Mouse (Mus musculus) limb, embryonic 15.5 days (tissue): Measurements from ENCODE around the gene Coch. TPM values are rescaled to one million over a fixed set of nuclear protein-coding genes. Genes with fewer than 3 reads are reported as not detected.

Source experiments
- ATAC-seq: fragments of 200-750 bp; cut with Nextera tagmentation; 2 replicates; pipeline ENCODE4 v1.8.0; 2017; ENCODE audit warnings: low read depth, moderate TSS enrichment; ENCODE audit not compliant: insufficient number of reproducible peaks, low FRiP score, low TSS enrichment
- H3K27ac ChIP-seq: fragments of 300-500 bp; sonication (generic); 2 replicates; pipeline ENCODE4 v1.5.1; 2015; ENCODE audit warnings: moderate library complexity, mild to moderate bottlenecking, inconsistent platforms
- H3K27me3 ChIP-seq: fragments of 300-500 bp; sonication (generic); 2 replicates; pipeline ENCODE4 v1.6.1; 2015; ENCODE audit warnings: inconsistent platforms
- H3K36me3 ChIP-seq: fragments of 300-500 bp; sonication (generic); 2 replicates; pipeline ENCODE4 v1.6.1; 2015; ENCODE audit warnings: inconsistent platforms
- H3K4me1 ChIP-seq: fragments of 300-500 bp; sonication (generic); 2 replicates; pipeline ENCODE4 v1.6.1; 2015; ENCODE audit warnings: inconsistent platforms
- H3K4me2 ChIP-seq: fragments of 300-500 bp; sonication (generic); 2 replicates; pipeline ENCODE4 v1.6.1; 2015; ENCODE audit warnings: mild to moderate bottlenecking, inconsistent platforms
- H3K4me3 ChIP-seq: fragments of 300-500 bp; sonication (generic); 2 replicates; pipeline ENCODE4 v1.5.1; 2015; ENCODE audit warnings: mild to moderate bottlenecking, inconsistent platforms
- H3K9ac ChIP-seq: fragments of 300-500 bp; sonication (generic); 2 replicates; pipeline ENCODE4 v1.6.1; 2015; ENCODE audit warnings: inconsistent platforms
- H3K9me3 ChIP-seq: fragments of 300-500 bp; sonication (generic); 2 replicates; pipeline ENCODE4 v1.6.1; 2016; ENCODE audit warnings: inconsistent platforms
- WGBS: fragments of 180-500 bp; shearing (Covaris S2); methylation state at CpG from one replicate; pipeline ENCODE4 v1.1.7; 2015; 5-methylcytosine and 5-hydroxymethylcytosine counted together
- polyA plus RNA-seq: library from polyadenylated mRNA; unstranded; fragments of >200 nt; fragmentation: Nextera tagmentation; extraction: Ambion mirVana; gene quantifications from 2 replicates; pipeline ENCODE4 v1.2.1, GENCODE M21; 2015

The Coch gene
- polyA plus RNA-seq, 1 experiment from 2014 or later, result 10.2 TPM

DNA sequence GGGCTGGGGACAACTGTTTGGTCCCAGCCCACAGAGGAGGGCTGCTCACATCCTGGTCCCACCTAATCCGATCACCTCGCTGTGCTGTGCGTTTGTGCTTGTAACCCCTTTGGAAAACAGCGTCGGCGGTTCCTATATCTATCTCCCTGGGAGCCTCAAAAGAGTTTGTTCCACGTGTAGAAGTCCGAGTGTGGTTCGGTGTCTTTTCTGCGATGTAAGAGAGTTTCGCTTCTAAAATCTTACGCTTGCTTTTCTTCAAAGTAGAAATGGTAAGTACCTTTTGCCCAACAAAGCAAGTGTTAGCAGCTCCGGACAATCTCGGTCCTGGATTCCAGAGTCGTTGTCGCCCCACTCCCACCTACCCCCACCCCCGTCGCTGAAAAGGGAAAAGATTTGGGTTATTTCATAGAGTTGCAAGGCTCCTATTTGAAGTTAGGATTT, 909 bp downstream of the Coch start:
- H3K9ac ChIP-seq, result peak overlapping the region; percentile 21; the same call in 1 of the 2 replicates
- no peak for ATAC-seq
- H3K4me1 ChIP-seq, result peaks cover 17% of the 10 kb centered on the region
- no peak overlapping the region for H3K27ac ChIP-seq
- H3K36me3 ChIP-seq, result no peaks in the 10 kb centered on the region
- H3K4me2 ChIP-seq, result peak overlapping the region; percentile 100
- H3K4me3 ChIP-seq, result peak overlapping the region; percentile 59
- H3K9me3 ChIP-seq, result no peaks in the 10 kb centered on the region
- H3K27me3 ChIP-seq, result peaks cover 50% of the 10 kb centered on the region
- WGBS, result 1% methylated on average over 18 of the region's 18 CpGs

DNA sequence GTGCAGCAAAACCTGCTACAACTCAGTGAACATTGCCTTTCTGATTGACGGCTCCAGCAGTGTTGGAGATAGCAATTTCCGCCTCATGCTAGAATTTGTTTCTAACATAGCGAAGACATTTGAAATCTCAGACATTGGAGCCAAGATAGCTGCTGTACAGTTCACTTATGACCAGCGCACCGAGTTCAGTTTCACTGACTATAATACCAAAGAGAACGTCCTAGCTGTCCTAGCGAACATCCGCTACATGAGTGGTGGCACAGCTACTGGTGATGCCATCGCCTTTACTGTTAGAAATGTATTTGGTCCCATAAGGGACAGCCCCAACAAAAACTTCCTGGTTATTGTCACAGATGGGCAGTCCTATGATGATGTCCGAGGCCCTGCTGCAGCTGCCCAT, 10.2 kb downstream of the Coch start:
- Histone ChIP-seq H3K36me3 (0 out of 2 replicates have a peak, but pooled peaks cover 3% of the 10 kb centered on the region), H3K27me3 (no peaks in the 10 kb centered on the region), H3K27ac (no peak overlapping the region), H3K4me1 (no peaks in the 10 kb centered on the region), H3K9me3 (no peaks in the 10 kb centered on the region), H3K4me2 (no peak overlapping the region), H3K9ac (no peak overlapping the region), H3K4me3 (no peak overlapping the region)
- WGBS, result 94% methylated on average over 10 of the region's 10 CpGs
- no peak for ATAC-seq

DNA sequence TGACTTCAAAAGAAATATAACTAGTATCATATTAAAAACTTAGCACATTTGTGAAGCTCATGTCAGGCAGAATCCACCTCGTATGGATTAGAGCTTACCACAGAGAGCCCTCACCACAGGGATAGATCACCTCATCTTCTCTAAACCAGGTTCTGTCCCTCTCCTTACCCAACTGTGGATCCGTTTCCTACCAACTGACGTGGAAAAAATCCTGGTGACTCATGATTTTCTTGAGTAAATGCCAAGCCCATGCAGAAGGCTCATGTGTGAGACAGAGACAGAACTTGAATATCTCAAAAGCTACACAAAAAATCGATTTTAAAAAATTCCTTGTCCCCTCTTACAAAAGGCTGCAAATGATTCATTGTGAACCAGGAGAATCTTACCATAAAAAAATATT, 13.0 kb downstream of the Coch start:
- Histone ChIP-seq H3K9ac (no peak overlapping the region), H3K4me3 (no peak overlapping the region), H3K36me3 (peaks cover 16% of the 10 kb centered on the region), H3K27ac (no peak overlapping the region), H3K27me3 (no peaks in the 10 kb centered on the region), H3K4me1 (no peaks in the 10 kb centered on the region), H3K9me3 (no peaks in the 10 kb centered on the region), H3K4me2 (no peak overlapping the region)
- ATAC-seq, result no peak
- WGBS, result 82% methylated on average over 4 of the region's 4 CpGs

DNA sequence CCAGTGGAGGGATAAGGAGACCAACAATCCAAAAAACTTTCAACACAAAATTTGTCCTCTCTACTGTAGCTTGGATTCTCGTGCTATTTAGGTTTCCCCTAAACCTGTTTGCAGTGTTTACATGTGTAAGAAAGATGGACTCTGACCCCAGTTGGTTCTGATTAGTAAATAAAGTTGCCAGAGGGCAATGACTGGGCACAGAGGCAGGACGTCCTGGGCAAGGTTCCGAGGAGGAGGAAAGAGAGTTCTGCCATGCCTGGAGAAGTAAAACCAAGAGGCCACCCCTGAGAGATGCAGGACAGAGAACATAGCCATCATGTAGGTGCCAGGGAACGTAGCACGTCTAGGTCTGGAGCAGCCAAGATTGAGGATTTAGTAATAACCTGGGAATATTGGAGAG, 19.2 kb downstream of the Coch start:
- H3K27ac ChIP-seq, result no peak overlapping the region
- H3K27me3 ChIP-seq, result no peaks in the 10 kb centered on the region
- no peak for ATAC-seq
- H3K9ac ChIP-seq, result no peak overlapping the region
- H3K9me3 ChIP-seq, result no peaks in the 10 kb centered on the region
- no peaks in the 10 kb centered on the region for H3K4me1 ChIP-seq
- no peak overlapping the region for H3K4me3 ChIP-seq
- peaks cover 54% of the 10 kb centered on the region for H3K36me3 ChIP-seq
- 85% methylated on average over 5 of the region's 5 CpGs for WGBS
- H3K4me2 ChIP-seq, result no peak overlapping the region

DNA sequence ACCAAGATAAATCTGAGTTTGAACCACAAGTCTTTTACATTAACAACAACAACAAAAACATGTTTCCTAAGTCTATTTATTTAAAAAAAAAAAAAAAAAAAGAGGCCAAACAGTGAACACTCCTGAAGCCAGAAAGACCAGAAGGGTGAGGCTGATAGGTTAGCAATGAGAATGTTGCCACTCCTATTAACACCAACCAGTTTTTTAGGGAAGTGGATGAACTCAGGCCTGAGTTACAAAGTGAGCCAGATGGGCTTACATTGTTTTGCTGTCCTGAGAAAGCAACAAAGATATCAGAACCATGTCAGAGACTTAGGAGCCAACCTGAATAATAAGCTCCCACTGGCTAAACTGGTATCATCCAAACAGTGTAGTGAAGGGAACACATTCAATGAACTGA, 27.4 kb downstream of the Coch start:
- ATAC-seq, result no peak
- Histone ChIP-seq H3K4me2 (no peak overlapping the region), H3K4me3 (no peak overlapping the region), H3K9me3 (no peaks in the 10 kb centered on the region), H3K4me1 (no peaks in the 10 kb centered on the region), H3K27me3 (no peaks in the 10 kb centered on the region), H3K36me3 (peaks cover 26% of the 10 kb centered on the region), H3K27ac (no peak overlapping the region), H3K9ac (no peak overlapping the region)

DNA sequence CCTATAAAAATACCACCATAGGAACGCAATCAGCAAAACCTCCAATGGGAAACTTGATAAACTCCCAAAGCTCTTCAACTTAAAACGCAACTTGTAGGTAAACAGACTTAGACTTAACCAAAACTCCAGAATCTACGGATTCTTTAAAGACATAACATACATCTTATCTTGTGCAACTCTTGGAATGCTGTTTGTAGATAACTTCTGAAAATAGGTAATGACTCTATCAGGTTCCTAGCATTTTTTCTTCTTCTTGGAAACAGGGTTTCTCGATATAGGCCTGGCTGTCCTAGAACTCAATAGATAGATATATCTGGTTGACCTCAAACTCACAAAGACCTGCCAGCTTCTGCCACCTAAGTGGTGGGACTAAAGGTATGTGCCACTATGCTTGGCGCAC, 28.0 kb downstream of the Coch start:
- Histone ChIP-seq H3K36me3 (peaks cover 21% of the 10 kb centered on the region), H3K9me3 (no peaks in the 10 kb centered on the region)
- 90% methylated on average over 5 of the region's 5 CpGs for WGBS

DNA sequence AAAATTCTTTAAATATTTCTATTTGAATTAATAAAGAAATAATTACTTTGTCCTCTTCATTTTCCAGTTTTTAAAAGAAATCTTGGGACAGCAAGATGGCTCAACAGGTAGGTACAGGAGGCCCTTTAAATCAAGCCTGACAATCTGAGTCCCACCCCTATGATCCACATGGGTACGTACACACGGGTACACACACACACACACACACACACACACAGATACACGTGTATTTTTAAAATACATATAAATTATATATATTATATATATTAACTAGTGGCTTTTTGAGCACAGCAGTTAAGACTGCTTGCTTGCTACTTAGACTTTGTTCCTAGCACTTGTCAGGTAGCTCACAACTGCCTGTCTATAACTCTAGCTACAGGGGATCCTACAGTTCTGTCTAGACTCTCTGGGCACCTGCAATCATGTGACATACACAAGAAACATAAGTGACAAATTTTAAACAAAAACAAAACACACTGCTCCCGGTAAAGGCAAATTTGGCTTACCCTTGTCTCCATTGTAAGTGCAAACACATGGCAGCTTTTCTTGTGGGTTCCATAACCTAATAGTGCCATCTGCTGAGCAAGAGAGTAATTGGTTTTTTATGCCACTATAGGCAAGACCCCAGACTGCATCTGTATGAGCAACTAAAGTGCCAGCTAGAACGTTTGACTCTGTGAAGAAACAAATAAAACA, 29.7 kb downstream of the Coch start:
- no peak overlapping the region for H3K9ac ChIP-seq
- no peak overlapping the region for H3K27ac ChIP-seq
- H3K4me1 ChIP-seq, result no peaks in the 10 kb centered on the region
- WGBS, result 61% methylated on average over 5 of the region's 5 CpGs
- H3K4me3 ChIP-seq, result no peak overlapping the region
- H3K36me3 ChIP-seq, result peaks cover 11% of the 10 kb centered on the region; the same call in 1 of the 2 replicates
- H3K27me3 ChIP-seq, result no peaks in the 10 kb centered on the region
- no peak for ATAC-seq
- no peak overlapping the region for H3K4me2 ChIP-seq
- no peaks in the 10 kb centered on the region for H3K9me3 ChIP-seq

More for the DNA sequence above, 28.0 kb downstream of the Coch start:
- Histone ChIP-seq H3K4me2 (no peak overlapping the region), H3K27me3 (no peaks in the 10 kb centered on the region), H3K4me3 (no peak overlapping the region), H3K27ac (no peak overlapping the region), H3K9ac (no peak overlapping the region), H3K4me1 (no peaks in the 10 kb centered on the region)
- no peak for ATAC-seq

DNA sequence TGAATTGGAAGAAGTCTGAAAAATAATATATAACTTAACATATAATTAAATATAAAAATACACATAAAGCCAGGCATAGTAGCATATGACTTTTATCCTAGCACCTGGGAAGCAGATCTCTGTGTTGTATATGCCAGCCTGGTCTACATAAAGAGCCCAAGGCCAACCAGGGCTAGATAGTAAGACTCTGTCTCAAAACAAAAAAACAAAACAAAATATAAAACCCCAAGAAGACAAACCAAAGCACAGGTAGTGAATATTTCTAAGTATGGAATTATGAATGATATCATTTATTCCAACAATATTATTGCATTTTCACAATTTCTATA, 30.2 kb downstream of the Coch start:
- no peaks in the 10 kb centered on the region for H3K27me3 ChIP-seq
- ATAC-seq, result no peak
- H3K27ac ChIP-seq, result no peak overlapping the region
- H3K36me3 ChIP-seq, result peaks cover 11% of the 10 kb centered on the region; the same call in 1 of the 2 replicates
- H3K4me2 ChIP-seq, result no peak overlapping the region
- H3K4me1 ChIP-seq, result no peaks in the 10 kb centered on the region
- H3K4me3 ChIP-seq, result no peak overlapping the region
- no peaks in the 10 kb centered on the region for H3K9me3 ChIP-seq
- no peak overlapping the region for H3K9ac ChIP-seq

DNA sequence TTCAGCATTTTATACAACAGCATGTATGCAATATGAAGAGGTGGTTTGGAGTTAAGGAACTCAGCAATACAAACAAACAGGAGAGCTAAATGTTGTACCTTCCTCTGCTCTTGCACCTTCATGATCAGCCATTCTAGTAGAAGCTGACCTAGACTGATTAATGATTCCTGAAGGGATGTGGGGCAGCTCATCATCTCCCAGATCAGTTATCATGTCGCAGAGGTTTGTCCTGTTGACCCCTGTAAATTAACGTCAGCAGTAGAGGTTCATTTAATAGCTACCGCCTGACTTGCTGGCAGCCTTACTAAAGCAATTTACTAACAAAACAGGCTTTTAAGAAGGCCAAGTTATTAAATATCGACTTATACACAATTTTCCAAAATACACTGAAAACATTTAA, 40.3 kb downstream of the Coch start:
- H3K36me3 ChIP-seq, result peaks cover 4% of the 10 kb centered on the region; the same call in 1 of the 2 replicates
- no peaks in the 10 kb centered on the region for H3K27me3 ChIP-seq

DNA sequence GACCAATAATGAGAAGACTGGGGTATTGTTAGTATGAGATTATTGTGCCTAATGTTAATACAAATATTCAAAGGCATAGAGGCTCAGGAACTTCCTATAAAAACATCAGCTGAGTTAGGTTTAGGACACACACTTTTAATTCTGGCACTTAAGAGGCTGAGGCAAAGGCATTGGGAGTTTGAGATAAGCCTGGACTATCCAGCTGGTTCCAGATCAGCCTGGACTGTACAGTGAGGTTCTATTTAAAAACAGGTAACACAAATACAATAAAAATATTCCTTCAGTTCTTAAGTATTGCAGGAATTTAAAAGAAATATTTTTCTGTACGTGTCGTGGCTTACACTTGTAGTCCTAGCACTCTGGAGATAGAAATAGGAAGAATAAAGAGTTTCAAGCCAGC, 43.1 kb downstream of the Coch start:
- Histone ChIP-seq H3K4me1 (no peaks in the 10 kb centered on the region), H3K4me2 (no peak overlapping the region), H3K36me3 (peaks cover 6% of the 10 kb centered on the region; the same call in 1 of the 2 replicates), H3K9ac (no peak overlapping the region), H3K4me3 (no peak overlapping the region), H3K9me3 (no peaks in the 10 kb centered on the region), H3K27me3 (no peaks in the 10 kb centered on the region), H3K27ac (no peak overlapping the region)
- ATAC-seq, result no peak
- 74% methylated on average over 2 of the region's 2 CpGs for WGBS

More for the DNA sequence above, 40.3 kb downstream of the Coch start:
- no peak overlapping the region for H3K9ac ChIP-seq
- no peak overlapping the region for H3K4me2 ChIP-seq
- H3K4me1 ChIP-seq, result no peaks in the 10 kb centered on the region
- no peak overlapping the region for H3K4me3 ChIP-seq
- 59% methylated on average over 4 of the region's 4 CpGs for WGBS
- no peak for ATAC-seq
- H3K27ac ChIP-seq, result no peak overlapping the region
- H3K9me3 ChIP-seq, result no peaks in the 10 kb centered on the region

DNA sequence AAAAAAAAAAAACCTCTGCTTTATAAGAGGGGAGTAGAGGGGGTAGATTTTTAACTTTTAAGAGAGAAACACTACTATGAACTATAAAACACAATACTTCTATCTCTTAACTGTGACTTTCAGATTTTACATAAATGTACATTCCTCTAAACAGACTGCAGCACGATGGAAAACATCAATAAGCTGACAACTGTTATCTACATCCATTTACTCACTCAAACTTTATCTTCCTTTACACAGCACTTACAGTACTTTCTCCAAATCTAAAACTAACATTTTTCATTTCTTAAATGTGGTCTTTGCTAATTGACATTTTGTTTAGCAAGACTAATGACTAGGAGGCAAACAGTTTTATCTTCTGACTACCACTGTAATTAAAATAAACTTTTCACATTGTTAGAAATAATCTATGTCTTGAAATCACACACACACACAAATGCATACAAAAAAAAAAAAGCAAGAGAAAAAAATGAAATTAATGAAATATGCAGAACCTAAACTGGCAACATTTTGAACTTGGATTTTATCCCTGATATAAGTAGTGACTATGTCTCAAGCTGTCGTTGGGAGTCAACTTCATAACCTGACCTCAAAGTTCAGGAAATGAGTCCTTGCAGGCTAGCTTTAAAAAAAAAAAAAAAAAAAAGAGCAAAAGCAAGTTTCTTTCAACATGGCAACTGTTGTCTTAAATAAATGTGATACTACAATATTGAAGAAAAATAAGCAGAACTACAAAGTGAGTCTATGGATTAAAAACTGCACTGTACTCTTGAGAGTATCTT, 43.7 kb downstream of the Coch start:
- H3K27me3 ChIP-seq, result no peaks in the 10 kb centered on the region
- H3K27ac ChIP-seq, result no peak overlapping the region
- H3K4me3 ChIP-seq, result no peak overlapping the region
- ATAC-seq, result no peak
- H3K9ac ChIP-seq, result no peak overlapping the region
- H3K4me1 ChIP-seq, result no peaks in the 10 kb centered on the region
- H3K9me3 ChIP-seq, result no peaks in the 10 kb centered on the region
- WGBS, result 65% methylated on average over 2 of the region's 2 CpGs
- H3K4me2 ChIP-seq, result no peak overlapping the region
- peaks cover 7% of the 10 kb centered on the region; the same call in 1 of the 2 replicates for H3K36me3 ChIP-seq

DNA sequence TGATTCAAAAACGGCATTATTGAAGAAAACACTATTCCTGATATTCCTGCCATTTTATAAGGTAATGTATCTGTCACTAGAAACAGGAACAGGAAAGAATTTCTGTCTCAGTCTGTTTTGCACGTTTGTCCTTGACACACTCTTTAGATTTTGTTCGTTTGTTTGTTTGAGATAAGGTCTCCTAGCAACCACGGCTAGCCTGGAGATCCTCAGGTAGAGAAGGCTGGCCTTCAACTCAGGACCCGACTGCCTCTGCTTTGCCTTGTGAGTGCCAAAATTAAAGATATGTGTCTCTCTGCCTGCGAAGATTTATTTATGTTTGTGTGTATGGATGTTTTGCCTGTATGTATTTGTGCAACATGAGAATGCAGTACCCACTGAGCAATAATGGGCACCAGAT, 48.7 kb downstream of the Coch start:
- ATAC-seq, result no peak
- WGBS, result 62% methylated on average over 6 of the region's 6 CpGs
- no peak overlapping the region for H3K27ac ChIP-seq
- no peak overlapping the region for H3K4me2 ChIP-seq
- peaks cover 9% of the 10 kb centered on the region; the same call in 1 of the 2 replicates for H3K36me3 ChIP-seq
- no peaks in the 10 kb centered on the region for H3K4me1 ChIP-seq
- H3K4me3 ChIP-seq, result no peak overlapping the region
- no peak overlapping the region for H3K9ac ChIP-seq
- H3K27me3 ChIP-seq, result no peaks in the 10 kb centered on the region
- no peaks in the 10 kb centered on the region for H3K9me3 ChIP-seq
